Mouse (Mus musculus) induced T-regulatory cell, adult 2 months (primary cell): ENCODE data around the gene Foxn3.

ENCODE experiments used
- DNase-seq: peaks from one replicate; pipeline ENCODE4 v3.0.0-alpha.2; 2012; ENCODE audit warnings: low read depth

Gene Foxn3

GRCm38 (mm10) chr12:99293532-99293931 is 269.9 kb downstream of the Foxn3 start:
- DNase-seq, result no peak

GRCm38 (mm10) chr12:99292152-99292551 is 271.2 kb downstream of the Foxn3 start:
- DNase-seq, result no peak

- no peak for DNase-seq
Observed at GRCm38 (mm10) chr12:99287081-99287480, 276.3 kb downstream of the Foxn3 start.

GRCm38 (mm10) chr12:99286662-99287061 is 276.7 kb downstream of the Foxn3 start:
- no peak for DNase-seq

GRCm38 (mm10) chr12:99285656-99286055 is 277.7 kb downstream of the Foxn3 start:
- no peak for DNase-seq

- DNase-seq, result no peak
Observed at GRCm38 (mm10) chr12:99285199-99285598, 278.2 kb downstream of the Foxn3 start.

- no peak for DNase-seq
Observed at GRCm38 (mm10) chr12:99284419-99285069, 278.8 kb downstream of the Foxn3 start.

GRCm38 (mm10) chr12:99280826-99281225 is 282.6 kb downstream of the Foxn3 start:
- no peak for DNase-seq

GRCm38 (mm10) chr12:99280291-99280690 is 283.1 kb downstream of the Foxn3 start:
- DNase-seq, result no peak

- no peak for DNase-seq
Observed at GRCm38 (mm10) chr12:99279426-99279825, 284.0 kb downstream of the Foxn3 start.

- DNase-seq, result no peak
Observed at GRCm38 (mm10) chr12:99274589-99274988, 288.8 kb downstream of the Foxn3 start.

GRCm38 (mm10) chr12:99269396-99269795 is 294.0 kb downstream of the Foxn3 start:
- no peak for DNase-seq

- no peak for DNase-seq
Observed at GRCm38 (mm10) chr12:99268954-99269353, 294.4 kb downstream of the Foxn3 start.

- DNase-seq, result no peak
Observed at GRCm38 (mm10) chr12:99267732-99268131, 295.6 kb downstream of the Foxn3 start.

GRCm38 (mm10) chr12:99266434-99266833 is 296.9 kb downstream of the Foxn3 start:
- DNase-seq, result no peak

GRCm38 (mm10) chr12:99265777-99266176 is 297.6 kb downstream of the Foxn3 start:
- no peak for DNase-seq

GRCm38 (mm10) chr12:99264386-99264785 is 299.0 kb downstream of the Foxn3 start:
- DNase-seq, result no peak

GRCm38 (mm10) chr12:99263592-99264335 is 299.6 kb downstream of the Foxn3 start:
- no peak for DNase-seq

GRCm38 (mm10) chr12:99262840-99263239 is 300.5 kb downstream of the Foxn3 start:
- DNase-seq, result no peak

- DNase-seq, result no peak
Observed at GRCm38 (mm10) chr12:99262066-99262599, 301.2 kb downstream of the Foxn3 start.

- DNase-seq, result no peak
Observed at GRCm38 (mm10) chr12:99260171-99260570, 303.2 kb downstream of the Foxn3 start.

GRCm38 (mm10) chr12:99257570-99257969 is 305.8 kb downstream of the Foxn3 start:
- DNase-seq, result no peak

- no peak for DNase-seq
Observed at GRCm38 (mm10) chr12:99256997-99257396, 306.4 kb downstream of the Foxn3 start.
